Mouse (Mus musculus) olfactory bulb, adult 2 months (tissue): Measurements from ENCODE around the gene Arid1b.

Experiments used
- CTCF ChIP-seq: fragments of 200-500 bp; IDR thresholded peaks from 2 replicates; pipeline ENCODE4 v1.5.1; 2012; ENCODE audit warnings: low read depth, mild to moderate bottlenecking, low read length, moderate library complexity; ENCODE audit not compliant: insufficient read depth
- POLR2A ChIP-seq: fragments of 200-500 bp; IDR thresholded peaks from 2 replicates; pipeline ENCODE4 v1.6.1; 2012; ENCODE audit warnings: mild to moderate bottlenecking, low read depth, low read length, moderate library complexity; ENCODE audit not compliant: insufficient read depth

DNA sequence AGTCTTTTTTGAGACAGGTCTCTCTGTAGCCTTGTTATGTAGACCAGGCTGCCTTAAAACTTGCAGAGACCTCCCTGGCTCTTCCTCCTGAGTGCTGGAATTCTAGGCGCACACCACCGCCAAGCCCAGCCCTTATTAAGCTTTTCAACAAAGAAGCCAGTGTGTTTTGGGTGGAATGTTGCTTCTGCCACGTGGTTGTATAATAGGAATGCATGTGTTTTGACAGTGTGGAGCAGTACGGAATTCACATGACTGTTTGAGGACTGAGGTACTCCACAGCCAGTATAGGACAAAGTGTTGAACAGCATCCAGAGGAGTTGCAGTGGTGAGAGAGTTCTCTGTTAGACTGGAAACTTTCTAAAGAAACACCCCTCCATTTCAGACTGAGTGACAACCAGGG, 22.3 kb downstream of the Arid1b start:
- TF ChIP-seq POLR2A, result no peak
- no peak for TF ChIP-seq CTCF
